Mouse (Mus musculus) inflammation-experienced regulatory T-cells, adult 16 weeks (primary cell): ENCODE measurements around the gene Dupd1. TPM values are rescaled to one million over a fixed set of nuclear protein-coding genes. Genes with fewer than 3 reads are reported as not detected.

Experiments used
- polyA plus RNA-seq: library from polyadenylated mRNA; unstranded; fragments of 100-300 nt; shearing (Covaris generic); gene quantifications from one replicate; pipeline ENCODE4 v1.2.1, GENCODE M21; 2017

Dupd1 gene
- polyA plus RNA-seq: not detected

DNA sequence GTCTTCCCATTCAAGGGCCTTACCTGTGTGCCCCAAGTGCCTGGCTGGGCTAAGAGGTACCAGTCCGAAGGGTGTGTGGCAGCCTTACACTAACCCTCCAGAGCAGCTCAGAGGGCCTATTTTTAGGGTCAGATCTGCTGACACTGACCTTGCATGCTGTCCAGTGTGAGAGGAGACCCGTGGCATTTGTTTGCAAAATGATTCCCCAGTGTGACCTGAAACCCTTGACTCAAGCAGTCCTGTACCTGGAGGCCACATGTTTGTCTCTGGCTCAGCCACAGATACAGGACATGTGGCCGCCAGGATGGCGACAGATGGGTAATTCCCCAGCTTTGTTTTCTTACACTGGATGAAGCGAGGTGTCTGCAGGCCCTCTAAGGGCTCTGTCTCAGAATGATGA is at the start of gene Dupd1:
Gene Dupd1 (minus strand): TSS at position 91 of the 400 bp plus-strand sequence.

DNA sequence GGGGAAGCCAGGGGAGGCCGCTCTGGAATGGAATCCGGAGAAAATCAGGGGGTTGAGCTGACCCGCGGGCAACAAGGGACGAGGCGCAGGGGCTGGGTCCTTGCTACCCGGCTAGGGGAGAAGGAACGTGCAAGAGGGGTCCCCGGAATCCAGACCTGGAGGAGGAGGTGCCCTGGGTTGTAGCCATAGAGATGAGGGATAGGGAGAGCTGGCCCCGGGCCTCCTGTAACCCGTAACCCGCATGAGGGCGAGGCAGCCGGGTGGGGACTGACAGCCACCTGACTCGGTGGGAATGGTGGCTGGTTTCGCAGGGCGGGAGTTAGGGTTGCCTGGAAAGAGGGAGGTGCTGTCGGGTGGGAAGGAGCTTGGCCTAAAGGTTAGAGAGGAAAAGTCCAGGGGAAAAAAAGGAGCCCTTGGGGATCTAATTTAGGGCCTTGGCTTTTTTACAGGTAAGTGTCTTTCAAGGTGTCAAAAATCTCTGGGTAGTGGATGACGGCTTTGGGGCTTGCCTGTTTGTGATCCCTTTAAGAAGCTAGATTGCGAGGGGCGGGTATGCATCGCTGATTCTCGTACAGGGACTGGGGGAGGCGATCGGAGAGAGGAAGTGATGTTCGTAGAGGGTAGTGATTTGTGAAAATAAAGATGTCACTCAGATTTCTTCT is 36.6 kb upstream of the Dupd1 start, which contains the start of gene Dusp13:
Gene Dusp13 (minus strand): TSS at position 301 of the 662 bp plus-strand sequence.

DNA sequence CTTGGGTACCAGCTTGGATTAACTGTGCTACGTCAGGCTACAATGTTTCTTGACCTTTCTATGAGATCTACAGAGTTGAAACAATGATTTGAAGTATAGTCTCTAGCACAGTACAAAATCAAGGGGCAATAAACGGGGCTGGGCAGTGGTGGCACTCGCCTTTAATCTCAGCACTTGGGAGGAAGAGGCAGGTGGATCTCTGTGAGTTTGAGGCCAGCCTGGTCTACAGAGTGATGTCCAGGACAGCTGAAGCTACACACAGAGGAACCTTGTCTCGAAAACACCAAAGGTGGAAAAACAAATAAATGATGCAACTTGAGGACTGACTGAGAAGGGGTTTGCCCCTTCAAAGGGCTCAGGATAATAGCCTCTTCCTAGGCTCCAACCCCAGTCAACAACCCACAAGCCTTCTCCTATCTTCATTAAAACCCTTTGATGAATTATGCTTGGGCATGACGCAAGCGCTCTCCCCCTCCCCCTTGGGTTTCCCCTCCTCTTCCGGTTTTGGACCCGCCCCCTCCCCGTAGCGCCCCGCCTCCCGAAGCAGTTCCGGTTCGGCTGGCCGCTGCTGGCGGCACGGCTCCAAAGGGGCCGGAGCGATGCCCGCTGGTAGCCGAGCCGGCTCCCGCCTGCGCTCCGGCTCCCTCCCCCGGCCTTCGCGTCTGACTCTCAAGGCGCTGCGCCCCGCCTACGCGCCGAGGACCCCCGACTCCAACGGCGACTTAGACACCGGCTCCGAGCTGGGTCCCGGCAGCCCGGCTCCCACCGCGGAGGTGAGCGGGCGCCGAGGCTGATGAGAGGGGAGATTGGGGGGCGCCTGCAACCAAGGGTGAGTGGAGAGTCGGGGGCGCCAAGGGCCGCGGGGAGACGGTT is 35.9 kb upstream of the Dupd1 start, which contains the start of gene Samd8:
Gene Samd8 (plus strand): TSS at position 524 of the 873 bp plus-strand sequence.

Other genes with a start within 250 kb of the Dupd1 start
- gene Kat6b, start 233.1 kb downstream of the Dupd1 start, polyA plus RNA-seq: 26.3 TPM
- gene Samd8, start 36.0 kb upstream of the Dupd1 start, polyA plus RNA-seq: 6.4 TPM
- gene Dusp13, start 36.6 kb upstream of the Dupd1 start, polyA plus RNA-seq: not detected
- gene Vdac2, start 110.7 kb upstream of the Dupd1 start, polyA plus RNA-seq: 195 TPM
- 35.2 TPM for gene Comtd1, start 134.4 kb upstream of the Dupd1 start, polyA plus RNA-seq